Mouse (Mus musculus): ENCODE data around the gene Prrt4.
"Not testable (repeated sequence)": the region's sequence is repeated elsewhere in the genome, so short reads cannot be mapped to it uniquely, and the experiment has no call there.

The Prrt4 gene

GRCm38 (mm10) chr6:29178888-29179658 is at the start of gene Prrt4:
Prrt4 (minus strand) TSS chr6:29179584.
- DNase-seq = peak; percentile 72 to 77

GRCm38 (mm10) chr6:29217717-29218116 is 38.3 kb upstream of the Prrt4 start:
- DNase-seq = not testable (repeated sequence)

GRCm38 (mm10) chr6:29215881-29216501 is 36.6 kb upstream of the Prrt4 start, which contains the start of gene Impdh1:
Impdh1 (minus strand) TSS chr6:29216364.
- DNase-seq = peak; percentile 92

- no peak for DNase-seq
Observed at GRCm38 (mm10) chr6:29215181-29215580, 35.8 kb upstream of the Prrt4 start.

- DNase-seq = no peak
Observed at GRCm38 (mm10) chr6:29214776-29215175, 35.4 kb upstream of the Prrt4 start.

- DNase-seq = peak; percentile 55 to 71
Observed at GRCm38 (mm10) chr6:29214245-29214644, 34.9 kb upstream of the Prrt4 start.

- no peak for DNase-seq
Observed at GRCm38 (mm10) chr6:29213436-29213835, 34.1 kb upstream of the Prrt4 start.

GRCm38 (mm10) chr6:29211806-29212492 is 32.6 kb upstream of the Prrt4 start:
- DNase-seq = peak; percentile 82 to 90

- DNase-seq = peak in 1 of 2 experiments; percentile 31
Observed at GRCm38 (mm10) chr6:29211146-29211545, 31.8 kb upstream of the Prrt4 start.

GRCm38 (mm10) chr6:29210231-29210936 is 31.0 kb upstream of the Prrt4 start:
- no peak for DNase-seq

GRCm38 (mm10) chr6:29208178-29208577 is 28.8 kb upstream of the Prrt4 start:
- no peak for DNase-seq

GRCm38 (mm10) chr6:29207017-29207416 is 27.6 kb upstream of the Prrt4 start:
- DNase-seq = no peak

- DNase-seq = no peak
Observed at GRCm38 (mm10) chr6:29206006-29206405, 26.6 kb upstream of the Prrt4 start.

GRCm38 (mm10) chr6:29204932-29205614 is 25.7 kb upstream of the Prrt4 start:
- peak; percentile 79 to 82 for DNase-seq

GRCm38 (mm10) chr6:29203861-29204585 is 24.6 kb upstream of the Prrt4 start:
- no peak for DNase-seq

- no peak for DNase-seq
Observed at GRCm38 (mm10) chr6:29203096-29203495, 23.7 kb upstream of the Prrt4 start.

GRCm38 (mm10) chr6:29201988-29202387 is 22.6 kb upstream of the Prrt4 start:
- no peak for DNase-seq

GRCm38 (mm10) chr6:29201341-29201740 is 22.0 kb upstream of the Prrt4 start:
- DNase-seq = no peak

GRCm38 (mm10) chr6:29200496-29200895 is 21.1 kb upstream of the Prrt4 start:
- no peak for DNase-seq

GRCm38 (mm10) chr6:29199223-29199855 is 20.0 kb upstream of the Prrt4 start:
- no peak for DNase-seq
